Mouse (Mus musculus) large intestine, adult 2 months (tissue): ENCODE measurements around the gene Sacm1l. TPM values are rescaled to one million over a fixed set of nuclear protein-coding genes. Genes with fewer than 3 reads are reported as not detected.

Experiments
- DNase-seq: peaks from one replicate; pipeline ENCODE4 v3.0.0-alpha.2; 2012; ENCODE audit warnings: low read depth, low spot score
- WGBS: fragments of 180-500 bp; shearing (Covaris S2); methylation state at CpG from one replicate; pipeline ENCODE4 v1.1.7; 2018; 5-methylcytosine and 5-hydroxymethylcytosine counted together
- polyA plus RNA-seq: library from polyadenylated mRNA; depleted of rRNA; stranded (reverse); fragments of >200 nt; gene quantifications from 2 replicates; pipeline ENCODE4 v1.2.3, GENCODE M21; 2012

Sacm1l gene
- polyA plus RNA-seq, 1 experiment = 10.5 TPM

DNA sequence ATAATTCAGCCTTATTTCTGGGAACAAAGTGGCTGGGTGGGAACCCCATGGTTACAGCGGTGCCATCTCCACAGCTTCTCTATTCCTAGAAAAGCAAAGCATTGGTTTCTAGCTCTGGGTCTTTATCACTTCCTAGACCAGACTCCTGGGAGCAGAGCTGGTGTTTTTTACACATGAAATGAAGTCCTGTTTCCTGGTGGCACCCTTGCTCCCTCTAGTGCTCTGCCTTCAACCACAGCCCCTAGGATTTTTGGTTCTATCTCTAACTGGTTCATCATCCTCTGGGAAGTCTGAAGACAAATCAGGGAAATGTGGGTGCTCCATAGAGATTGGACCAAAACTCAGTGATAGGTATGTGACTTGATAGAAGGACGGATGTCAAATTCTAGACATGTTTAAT is 22.2 kb upstream of the Sacm1l start:
- no peak for DNase-seq

DNA sequence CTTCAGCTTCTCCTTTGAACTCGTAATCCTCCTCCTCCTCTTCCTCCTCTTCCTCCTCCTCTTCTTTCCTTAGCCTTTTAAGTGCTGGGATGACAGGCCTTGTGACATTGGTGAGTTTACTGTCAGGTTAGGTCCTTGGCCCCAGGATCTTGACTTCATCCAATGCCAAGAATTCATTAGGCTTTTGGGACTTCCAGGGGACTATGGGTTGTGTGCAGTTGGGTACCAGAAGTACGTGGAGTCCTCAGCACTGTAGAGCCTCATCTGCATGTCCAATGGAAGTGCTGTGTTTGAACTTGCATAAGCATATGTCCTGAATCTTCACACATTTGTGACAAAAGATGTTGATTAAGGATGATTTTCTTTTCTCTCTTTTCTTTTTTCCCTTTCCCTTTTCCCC is 20.6 kb upstream of the Sacm1l start:
- no peak for DNase-seq
- WGBS = 93% methylated on average over 2 of the region's 2 CpGs

More for the DNA sequence above, 22.2 kb upstream of the Sacm1l start:
- WGBS = 83% methylated on average over 2 of the region's 2 CpGs

DNA sequence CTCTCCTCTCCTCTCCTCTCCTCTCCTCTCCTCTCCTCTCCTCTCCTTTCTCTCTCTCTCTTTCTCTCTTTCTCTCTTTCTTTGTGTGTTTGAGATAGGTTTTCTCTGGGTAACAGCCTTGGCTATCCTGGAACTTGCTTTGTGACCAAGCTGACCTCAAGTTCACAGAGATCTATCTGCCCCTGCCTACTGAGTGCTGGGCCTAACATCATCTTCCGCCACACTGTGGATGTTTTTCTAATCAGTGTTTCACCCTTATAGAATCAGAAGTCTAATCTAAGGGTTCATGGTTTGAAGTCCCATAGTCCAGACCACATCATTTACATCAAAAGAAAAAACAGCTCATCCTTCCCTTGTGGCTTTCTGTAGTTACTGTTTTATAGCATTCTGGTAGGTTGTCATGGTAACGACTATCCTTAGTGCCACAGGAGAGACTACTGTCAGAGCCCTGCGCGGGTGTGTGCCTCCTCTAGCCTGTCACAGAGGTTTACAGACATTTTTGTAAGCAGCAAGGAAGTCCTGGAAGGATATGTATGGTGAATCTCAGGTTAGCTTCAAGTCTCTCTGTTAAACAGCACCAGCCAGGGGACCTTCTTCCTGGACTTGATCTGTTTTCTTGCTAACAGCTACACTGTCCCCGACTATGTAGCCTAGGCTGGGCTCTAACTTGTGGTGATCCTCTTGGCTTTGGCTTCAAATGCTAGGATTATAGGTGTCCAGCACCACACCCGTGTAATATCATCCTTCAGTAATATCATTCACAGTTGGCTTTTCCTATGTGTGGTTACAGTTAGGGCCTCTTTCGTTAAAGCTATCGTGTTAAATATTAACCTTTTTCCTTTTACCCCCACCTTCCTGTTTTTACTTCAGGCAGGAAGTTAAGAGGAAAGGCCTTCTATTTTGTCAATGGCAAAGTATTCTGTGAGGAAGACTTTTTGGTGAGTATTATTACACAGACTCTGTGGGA is 19.6 kb upstream of the Sacm1l start:
- no peak for DNase-seq
- 30% methylated on average over 8 of the region's 8 CpGs for WGBS

DNA sequence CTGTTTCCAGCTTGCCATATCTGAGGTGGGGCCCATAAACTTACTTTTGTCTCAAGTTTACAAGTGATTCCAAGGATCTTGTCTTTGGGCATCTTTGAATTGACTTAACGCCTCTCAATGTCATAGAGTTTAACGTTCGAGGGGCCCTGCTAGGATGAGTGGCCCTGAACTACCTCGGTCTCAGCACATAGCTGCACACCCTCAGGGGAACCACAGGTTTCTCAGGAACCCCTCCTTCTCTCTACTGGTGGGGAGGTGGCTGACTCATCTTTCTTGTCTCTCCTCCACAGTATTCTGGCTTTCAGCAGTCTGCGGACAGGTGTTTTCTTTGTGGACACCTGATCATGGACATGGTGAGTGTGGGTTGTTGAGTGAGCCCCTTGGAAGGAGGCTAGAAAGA is 18.6 kb upstream of the Sacm1l start:
- WGBS = 79% methylated on average over 5 of the region's 5 CpGs
- no peak for DNase-seq

DNA sequence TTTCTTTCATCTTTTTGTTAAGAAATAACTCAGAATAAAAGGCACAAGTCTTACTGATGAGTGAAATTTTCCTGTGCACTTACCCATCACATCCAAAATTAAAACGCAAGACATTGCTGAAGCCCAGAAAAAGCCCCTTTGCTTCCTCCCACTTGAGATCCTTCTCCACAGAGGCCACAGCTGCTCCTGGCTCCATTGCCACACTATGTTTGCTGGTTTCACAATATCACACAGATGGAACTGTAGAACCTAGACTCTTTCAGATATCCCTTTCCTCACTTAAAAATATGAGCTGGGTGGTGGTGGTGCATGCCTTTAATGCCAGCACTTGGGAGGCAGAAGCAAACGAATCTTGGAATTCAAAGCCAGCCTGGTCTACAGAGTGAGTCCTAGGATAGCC is 17.1 kb upstream of the Sacm1l start:
- WGBS = 77% methylated on average over 2 of the region's 2 CpGs
- DNase-seq = no peak

DNA sequence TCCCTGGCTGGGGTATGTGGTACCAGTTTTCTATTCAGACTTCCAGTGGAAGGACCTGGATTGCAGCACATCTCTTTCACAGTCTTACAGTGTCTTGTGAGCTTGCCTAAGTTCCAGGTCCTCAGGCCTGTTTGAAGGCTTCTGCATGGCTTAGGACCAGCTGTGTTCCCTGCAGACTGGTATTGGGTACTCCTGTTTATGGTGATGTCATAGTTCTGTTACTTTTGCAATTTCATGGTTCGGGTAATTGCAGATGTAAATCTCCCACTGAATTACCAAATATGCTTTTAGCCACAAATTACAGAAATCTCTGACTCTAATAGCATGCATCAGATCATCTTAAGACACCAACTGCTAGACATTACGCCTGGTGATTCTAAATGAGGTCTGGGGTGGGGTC is 14.5 kb upstream of the Sacm1l start:
- DNase-seq = no peak
- WGBS = 90% methylated on average over 2 of the region's 2 CpGs

DNA sequence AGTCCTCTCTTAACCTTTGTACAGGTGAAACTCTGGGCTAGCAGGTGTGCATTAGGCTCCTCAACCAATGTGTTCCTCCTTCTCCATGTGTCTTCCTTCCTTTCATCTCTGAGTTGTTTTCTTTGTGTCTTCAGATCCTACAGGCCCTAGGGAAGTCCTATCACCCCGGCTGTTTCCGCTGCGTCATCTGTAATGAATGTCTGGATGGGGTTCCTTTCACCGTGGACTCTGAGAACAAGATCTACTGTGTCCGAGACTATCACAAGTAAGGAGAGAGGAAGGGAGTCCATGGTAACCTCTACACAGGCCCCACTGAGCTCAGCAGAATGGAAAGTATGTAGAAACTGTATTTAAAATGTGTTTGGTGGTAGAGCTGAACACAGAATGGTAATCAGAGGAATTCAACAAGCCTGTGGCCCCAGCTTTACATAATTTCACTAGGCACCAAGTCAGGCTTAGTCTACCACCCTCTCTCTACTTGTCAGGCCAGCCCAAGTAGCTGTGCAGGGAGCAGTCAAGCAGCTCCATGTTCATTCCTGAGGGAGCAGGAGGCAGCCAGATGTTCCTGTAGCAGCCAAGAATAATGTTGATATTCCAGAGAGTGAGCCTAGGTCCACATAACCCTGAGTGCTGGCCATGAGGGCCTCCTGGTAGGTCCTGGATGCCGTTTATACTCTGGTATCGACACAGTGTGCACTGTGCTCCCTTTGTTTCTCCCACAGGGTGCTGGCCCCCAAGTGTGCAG is 12.7 kb upstream of the Sacm1l start:
- DNase-seq = no peak
- 84% methylated on average over 7 of the region's 7 CpGs for WGBS

DNA sequence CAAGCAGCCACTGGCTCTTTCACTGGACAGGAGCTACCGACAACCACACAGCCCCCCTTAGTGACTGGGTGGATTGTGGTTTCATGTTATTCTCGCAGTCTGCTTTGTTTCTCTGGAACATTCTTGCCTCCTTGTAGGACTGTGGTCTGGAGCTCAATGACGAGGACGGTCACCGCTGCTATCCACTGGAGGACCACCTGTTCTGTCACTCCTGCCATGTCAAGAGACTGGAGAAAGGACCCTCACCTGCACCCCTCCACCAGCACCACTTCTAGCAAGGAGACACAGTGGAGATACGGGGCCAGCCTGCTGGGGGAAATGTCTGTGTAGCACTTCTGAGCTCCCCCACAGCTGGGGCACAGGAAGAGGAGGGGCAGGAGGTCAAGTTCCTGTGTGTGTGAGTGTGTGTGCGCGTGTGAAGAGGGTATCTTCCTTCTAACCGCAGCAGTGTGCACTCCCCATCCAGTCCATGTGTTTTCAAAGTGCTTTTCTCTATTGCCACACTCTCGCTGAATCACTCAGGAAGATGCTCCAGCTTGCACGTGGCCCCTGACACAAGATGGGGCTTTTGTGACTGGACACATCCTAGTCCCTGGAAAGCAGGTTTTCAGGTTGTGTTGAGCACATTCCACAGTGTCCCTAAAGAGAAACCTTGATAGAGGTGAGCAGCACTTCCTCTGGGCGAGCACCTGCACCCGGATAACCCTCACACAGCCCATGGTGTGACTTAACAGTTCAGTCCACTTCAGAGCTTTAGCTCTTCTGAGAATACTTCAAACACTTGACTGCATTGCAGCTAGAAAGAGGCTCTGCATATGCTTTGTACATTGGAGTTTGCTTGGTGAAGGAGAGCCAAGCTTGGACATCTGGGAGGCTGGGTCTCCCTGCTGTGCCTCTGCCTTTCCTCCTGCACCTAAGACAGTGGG is 10.3 kb upstream of the Sacm1l start:
- no peak for DNase-seq
- WGBS = 75% methylated on average over 13 of the region's 13 CpGs

DNA sequence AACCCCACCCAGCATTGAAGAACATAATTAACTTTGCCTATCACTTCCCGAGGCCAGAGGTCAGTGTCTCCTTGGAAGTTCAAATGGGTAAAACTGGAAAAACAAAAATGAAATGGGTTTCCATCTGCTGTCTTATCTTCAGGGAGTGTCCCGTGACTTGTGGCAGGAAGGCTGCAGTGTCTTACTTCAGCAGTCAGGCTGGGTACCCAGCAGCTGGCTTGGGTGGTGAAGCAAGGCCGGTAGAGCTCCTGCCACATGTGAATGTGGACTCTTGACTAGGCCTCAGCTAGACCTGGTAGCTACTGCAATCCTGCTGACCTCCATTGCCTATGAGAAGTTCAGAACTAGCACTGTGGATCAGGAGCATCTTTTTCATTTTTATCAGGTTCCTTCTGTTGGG is 8.8 kb upstream of the Sacm1l start:
- WGBS = 42% methylated on average over 3 of the region's 3 CpGs
- DNase-seq = no peak

DNA sequence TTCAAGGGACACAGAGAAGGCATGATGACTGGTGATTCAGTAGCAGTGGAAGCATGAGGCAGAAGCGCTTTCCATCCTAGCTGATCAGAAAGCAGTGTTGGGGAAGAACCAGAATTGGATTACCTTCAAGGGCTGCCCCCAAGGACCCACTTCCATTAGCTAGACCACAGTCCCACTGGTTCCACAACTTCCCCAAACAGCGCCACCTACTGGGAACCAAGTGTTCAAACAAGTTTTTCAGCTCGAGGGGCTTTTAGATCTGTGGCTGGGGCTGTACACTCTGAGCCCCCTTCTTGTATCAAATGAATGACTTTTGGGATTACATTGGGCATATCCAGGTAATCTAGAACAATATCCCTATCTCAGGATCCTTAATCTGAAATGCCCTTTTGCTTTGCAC is 5.9 kb upstream of the Sacm1l start:
- 32% methylated on average over 3 of the region's 3 CpGs for WGBS
- no peak for DNase-seq

DNA sequence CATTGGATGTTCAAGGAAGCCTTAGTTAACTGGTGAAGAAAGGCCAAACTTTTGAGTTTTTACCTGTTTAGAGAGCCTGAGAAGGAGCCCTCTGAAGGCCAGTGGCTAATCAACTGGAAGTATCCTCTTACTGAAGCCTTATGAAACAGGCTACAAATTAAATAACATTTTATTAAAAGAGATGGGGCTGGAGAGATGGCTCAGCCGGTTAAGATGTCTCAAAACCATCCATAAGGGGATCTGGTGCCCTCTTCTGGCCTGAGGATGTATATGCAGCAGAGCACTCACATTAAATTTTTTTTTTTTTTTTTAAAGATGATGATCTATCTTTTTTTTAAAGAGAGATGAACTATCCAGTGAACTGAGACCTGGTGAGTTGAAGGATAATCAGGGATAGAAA is 4.5 kb upstream of the Sacm1l start:
- no peak for DNase-seq
- 2% methylated on average over 1 of the region's 1 CpGs for WGBS

DNA sequence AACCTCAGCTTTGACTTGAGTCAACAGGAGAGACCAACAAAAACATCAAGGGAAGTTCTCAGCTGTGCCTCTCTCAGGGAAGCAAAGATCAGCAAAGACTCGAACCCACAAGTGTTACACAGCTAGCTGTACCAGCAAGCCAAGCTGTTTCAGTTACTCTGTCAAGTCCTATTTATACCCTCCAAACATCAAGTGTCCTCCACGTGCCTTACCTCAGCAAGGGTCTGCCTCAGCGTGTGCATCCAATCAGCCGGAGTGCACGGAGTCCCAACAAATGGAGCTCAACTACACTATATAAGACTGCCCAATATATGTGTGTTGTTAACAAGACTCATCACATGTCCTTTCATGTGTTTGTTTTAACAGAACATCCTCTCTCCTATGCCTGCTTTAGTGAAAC is 3.1 kb upstream of the Sacm1l start:
- WGBS = 82% methylated on average over 5 of the region's 5 CpGs
- DNase-seq = no peak

DNA sequence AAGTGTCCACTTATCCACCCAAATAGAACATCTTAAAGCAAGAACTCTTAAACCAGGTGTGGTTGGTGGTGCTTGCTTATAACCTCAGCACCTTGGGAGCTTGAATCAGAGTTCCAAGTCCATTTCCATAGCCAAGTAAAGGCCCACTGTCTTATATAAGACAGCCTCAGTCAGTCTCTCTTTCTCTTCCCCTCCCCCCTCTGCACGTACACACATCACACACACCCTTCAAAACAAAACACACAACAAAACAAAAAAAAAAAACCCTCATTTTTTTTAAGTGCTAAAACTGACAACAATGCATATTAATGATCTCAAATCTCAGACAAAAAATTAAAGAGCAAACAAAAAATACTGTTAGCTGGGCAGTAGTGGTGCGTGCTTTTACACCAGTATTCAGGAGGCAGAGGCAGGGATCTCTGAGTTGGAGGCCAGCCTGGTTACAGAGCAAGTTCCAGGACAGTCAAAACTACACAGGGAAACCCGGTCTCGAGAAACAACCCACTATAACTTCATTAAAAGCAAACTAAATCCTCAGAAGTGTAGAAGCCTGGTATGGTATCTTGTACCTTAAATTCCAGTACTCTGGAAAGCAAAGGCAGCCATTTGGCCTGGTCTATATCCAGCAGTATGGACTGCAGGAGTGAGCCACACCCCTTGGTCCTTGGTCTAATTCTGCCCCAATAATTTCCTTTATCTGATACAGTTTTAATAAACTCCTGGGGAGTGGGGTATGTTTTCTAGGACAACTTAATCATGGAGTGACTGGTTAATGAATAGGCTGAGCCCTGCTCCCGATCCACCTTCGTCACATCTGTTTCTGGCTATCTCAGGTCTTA is 1.3 kb upstream of the Sacm1l start:
- 15% methylated on average over 6 of the region's 6 CpGs for WGBS
- DNase-seq = no peak

DNA sequence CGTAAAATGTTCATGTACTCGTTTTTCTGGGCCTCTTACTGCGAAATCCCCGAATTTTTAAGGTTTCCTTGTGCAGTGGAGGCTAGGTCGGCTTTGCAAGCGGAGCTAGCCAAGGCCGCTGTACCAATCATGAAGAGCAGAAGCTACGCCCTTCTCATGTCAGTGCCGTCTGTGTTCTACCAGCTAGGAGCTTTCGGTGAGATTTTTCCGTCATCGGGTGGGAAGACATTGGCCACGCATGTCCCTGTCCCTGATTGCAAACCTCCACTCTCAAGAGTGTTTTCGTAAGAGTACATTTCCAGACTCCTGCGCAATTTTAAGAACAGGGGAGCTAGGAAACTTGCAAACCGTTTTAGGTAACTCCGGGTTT is 648 bp upstream of the Sacm1l start:
- WGBS = under 1% methylated on average over 17 of the region's 17 CpGs
- no peak for DNase-seq

DNA sequence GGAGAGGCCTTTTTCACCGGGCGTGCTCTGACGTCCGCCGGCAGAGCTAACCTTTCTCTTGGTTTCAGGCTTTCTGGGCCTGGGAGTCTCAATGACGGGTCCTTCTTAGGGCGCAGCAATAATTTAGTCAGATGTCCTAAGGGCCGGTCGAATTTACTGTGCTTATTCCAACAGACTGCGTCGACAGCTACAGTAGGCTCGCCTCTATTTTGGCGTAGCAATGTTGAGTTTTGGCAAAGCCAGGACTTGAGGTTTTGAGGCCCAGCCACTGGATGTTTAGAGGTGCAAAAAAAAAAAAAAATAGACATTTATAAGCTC is 558 bp downstream of the Sacm1l start:
- under 1% methylated on average over 13 of the region's 13 CpGs for WGBS
- no peak for DNase-seq

DNA sequence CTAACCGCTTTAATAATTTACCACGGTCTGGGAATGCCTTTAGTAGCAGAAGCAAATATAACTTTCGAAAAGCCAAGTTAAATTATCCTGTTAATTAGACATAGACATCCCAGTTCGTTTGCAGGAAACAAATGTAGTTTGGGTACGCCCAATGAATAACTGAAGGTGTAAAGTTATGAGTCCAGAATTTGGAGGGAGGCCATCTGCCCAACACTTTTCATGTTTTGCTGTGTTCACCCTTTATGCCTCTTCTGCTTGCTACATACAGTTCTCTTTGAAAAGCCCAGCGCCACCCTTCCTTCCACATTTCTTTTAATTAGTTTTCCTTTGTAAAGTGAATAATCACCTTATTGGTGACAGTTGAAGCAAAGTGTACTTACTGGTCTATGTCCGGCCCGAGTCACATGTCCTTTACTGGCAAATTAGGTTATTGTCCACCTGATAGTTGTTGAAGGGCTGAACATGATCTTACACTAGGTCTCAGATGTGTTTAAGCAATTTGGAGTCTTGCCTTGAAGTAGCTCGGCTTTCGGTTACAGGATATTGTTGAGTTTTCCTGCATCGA is 1.1 kb downstream of the Sacm1l start:
- no peak for DNase-seq
- WGBS = 18% methylated on average over 11 of the region's 11 CpGs

DNA sequence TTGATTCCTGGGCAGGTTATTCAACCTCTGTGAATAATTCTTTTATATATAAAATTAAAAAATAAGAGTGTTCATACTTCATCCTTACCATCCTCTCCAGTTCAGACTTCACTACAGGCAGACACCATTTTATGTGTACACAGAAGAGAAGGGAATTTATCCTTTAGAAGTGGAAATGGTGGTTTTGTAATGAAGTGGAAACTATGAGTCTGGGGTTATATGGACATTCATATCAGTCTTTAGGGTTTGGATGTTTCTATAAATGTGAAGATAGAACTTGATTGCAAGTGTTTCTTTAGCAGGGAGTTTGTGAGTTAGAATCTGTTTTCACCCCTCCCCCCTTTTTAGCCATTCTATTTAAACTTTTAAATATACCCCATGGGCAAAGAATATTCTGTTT is 1.7 kb downstream of the Sacm1l start:
- no peak for DNase-seq

DNA sequence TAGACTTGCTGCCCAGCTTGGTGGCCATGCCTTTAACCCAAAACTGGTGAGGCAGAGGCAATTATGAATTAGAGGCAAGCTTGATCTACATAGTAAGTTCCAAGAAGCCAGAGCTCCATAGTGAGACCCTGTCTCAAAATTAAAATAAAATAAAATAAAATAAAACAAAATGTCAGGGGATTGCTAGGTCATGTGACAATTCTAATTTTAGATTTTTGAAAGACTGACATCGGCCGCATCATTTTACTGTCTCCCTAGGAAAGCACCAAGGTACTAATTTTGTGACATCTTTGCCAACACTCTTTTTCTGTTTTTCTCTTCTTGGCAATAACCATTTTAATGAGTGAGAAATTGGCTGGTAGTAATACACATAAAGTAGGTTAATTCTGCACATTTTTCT is 7.1 kb downstream of the Sacm1l start:
- no peak for DNase-seq
- 90% methylated on average over 2 of the region's 2 CpGs for WGBS

DNA sequence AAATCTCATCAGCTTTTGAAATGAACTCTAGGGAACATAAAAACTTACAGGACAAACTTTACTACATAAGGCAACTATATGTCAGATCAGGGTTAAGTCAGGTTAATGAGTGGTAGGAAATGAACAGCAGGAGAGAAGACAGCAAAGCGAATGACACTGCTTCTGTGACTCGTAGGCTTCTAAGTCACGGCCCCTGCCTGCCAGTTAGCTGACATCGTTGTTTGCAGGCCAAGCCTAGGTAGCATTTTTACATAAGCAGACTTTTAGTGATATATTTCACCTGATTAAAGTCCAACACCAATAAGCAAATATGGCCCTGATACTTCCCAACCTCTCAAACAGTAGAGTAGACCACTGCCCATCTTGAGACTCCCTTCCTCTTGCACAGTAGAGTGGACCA is 8.6 kb downstream of the Sacm1l start:
- no peak for DNase-seq
- 43% methylated on average over 4 of the region's 4 CpGs for WGBS
